Mouse (Mus musculus) kidney, postnatal 25 days (tissue): ENCODE results near the gene Cfap99.
A peak's percentile ranks its signal among the peaks of the same experiment; 100 is the strongest.

Experiments used
- DNase-seq, 2 experiments: peaks; one replicate each; pipeline ENCODE4 v3.0.0; 2021; ENCODE audit warnings: mixed read lengths in 2 of 2

Gene Cfap99

GRCm38 (mm10) chr5:34288154-34288716 is at the start of gene Cfap99, which contains the start of gene Zfyve28:
Gene Cfap99 (plus strand): TSS chr5:34288600.
Gene Zfyve28 (minus strand): TSS chr5:34288449.
- peak; percentile 37 to 76 for DNase-seq

DNA sequence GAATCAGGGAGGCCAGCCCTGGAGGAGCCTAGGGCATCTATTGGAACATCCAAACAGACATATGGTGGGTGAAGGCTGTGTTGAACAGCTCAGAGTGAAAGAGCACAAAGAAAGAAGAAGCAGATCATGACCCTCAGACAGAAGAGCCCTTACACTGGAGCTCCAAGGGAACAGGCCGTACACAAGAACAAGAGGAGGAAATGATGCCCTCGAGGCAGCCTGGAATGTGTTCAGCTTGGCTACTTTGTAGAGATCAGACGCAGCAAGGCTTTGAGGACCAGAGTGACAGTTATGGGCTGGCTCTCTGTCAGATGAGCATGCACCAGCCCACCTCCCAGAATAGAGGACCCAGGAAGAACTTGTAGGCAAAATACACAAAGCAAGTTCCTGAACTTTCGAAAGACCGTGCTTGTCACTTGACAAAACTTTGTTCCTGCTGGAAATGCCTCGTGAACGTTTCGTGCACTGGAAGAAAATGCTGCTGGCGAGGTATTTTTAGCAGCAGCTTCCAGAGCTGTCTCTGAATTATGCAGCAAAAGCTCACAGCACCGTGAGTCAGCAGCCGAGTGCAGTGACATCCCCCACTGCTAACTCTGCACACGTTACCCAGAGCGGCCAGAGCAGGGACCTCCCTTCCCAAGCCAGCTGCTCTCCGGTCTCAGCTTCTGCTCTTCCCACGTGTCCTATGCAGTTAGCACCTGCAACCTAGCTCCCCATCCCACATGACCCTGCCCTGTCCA is 46.0 kb upstream of the Cfap99 start:
- DNase-seq, result peak in 1 of 2 experiments; percentile 52

DNA sequence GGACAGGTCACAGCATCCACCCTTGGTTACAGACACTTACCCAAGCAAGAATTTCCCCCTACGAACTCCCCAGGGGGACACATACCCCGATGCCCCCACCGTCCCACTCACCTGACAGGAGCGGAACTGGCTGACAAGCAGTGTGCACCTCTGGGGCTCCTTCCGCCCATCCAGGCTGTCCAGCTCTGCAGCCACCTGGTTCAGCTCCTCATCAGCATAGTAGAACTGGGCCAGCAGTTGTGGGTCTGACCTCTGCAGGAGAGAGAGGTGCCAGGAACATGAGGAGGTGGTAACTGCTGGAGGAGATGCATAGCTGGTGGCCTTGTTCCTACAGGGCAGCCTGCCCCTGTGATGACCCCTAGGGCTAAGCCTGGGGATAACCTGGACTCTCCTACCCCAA is 45.3 kb upstream of the Cfap99 start:
- DNase-seq, result no peak

DNA sequence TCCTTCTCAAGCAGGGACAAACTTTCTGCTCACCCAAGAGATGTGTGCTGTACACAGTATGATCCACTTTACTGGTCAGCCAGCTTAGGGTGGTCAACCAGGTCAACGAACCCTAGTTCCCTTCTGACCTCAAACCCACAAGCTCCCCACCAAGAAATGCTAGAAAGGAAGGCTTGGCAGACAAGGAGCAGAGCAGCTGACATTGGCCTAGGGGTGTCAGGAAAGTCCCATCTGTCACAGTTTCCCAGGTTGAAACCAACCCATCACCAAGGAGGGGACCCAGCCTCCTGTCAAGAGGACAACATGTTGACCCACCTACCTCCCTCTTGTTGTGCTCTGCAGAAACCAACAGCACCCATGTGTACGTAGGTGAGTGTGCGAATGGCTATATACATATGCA is 42.0 kb upstream of the Cfap99 start:
- no peak for DNase-seq

- DNase-seq, result no peak
Measured at GRCm38 (mm10) chr5:34249132-34249531, 39.3 kb upstream of the Cfap99 start.

DNA sequence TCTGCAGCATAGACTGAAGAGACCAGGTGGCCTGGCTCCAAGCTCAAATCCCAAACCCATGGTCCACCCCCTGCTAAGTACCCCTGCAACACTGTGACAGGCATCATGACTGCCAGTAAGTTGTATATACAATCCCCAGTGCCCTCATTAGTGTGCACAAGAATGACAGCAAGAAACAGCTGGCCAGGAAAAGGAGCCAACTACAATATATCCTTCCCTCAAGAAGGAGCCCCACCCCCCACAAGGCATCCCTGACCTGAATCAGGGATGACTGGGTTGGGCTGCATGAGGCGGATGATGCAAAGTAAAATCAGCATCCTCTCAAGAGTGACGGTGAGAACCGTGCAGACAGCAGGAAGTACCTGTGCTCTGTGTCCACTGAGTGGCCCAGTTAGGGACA is 38.3 kb upstream of the Cfap99 start:
- DNase-seq, result no peak

DNA sequence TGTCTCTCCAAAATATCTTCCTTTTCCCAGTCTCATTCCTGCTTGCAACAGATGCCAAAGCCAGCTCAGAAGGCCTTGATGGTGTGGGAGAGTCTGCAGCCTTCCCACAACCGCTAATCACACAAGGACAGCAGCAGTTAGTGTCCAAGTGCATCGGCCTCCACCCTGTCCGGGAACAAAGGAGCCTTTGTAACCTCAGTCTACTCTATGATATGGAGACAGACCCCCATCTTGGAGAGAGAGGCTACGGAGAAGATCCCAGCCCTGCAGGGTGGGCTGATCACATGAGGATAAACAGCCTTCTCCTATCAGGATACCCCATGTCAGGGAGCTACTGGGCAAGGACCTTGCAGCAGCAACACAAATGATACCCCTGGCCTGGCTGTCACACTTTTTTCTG is 36.6 kb upstream of the Cfap99 start:
- DNase-seq, result no peak

- peak in 1 of 2 experiments; percentile 13 for DNase-seq
Measured at GRCm38 (mm10) chr5:34252307-34252966, 36.0 kb upstream of the Cfap99 start.

- DNase-seq, result no peak
Measured at GRCm38 (mm10) chr5:34252967-34253519, 35.4 kb upstream of the Cfap99 start.

GRCm38 (mm10) chr5:34254309-34254708 is 34.1 kb upstream of the Cfap99 start:
- no peak for DNase-seq

GRCm38 (mm10) chr5:34255189-34255588 is 33.2 kb upstream of the Cfap99 start:
- no peak for DNase-seq

DNA sequence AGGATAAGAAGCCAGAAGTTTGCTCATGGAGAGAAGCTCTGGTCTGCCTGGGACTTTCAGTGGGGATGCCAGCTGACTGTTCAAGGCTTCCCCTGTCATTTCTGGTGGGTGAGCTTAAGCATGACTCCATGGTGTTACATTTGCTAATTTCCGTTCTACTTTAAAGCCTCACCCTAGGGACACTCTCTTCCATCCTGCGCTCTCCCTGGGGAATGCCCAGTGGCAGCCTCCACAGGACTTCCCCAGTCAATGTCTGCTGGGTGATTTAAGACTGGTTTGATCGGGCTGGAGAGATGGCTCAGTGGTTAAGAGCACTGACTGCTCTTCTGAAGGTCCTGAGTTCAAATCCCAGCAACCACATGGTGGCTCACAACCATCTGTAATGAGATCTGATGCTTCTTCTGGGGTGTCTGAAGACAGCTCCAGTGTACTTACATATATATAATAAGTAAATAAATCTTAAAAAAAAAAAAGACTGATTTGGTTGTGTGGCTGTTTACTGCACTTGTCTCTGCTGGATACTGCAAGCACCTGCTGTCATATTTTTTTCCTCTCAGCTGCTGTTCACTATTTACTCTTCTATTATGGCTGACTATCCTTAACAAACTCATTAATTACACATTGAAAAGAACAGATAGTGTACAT is 29.1 kb upstream of the Cfap99 start:
- no peak for DNase-seq

GRCm38 (mm10) chr5:34266065-34266464 is 22.3 kb upstream of the Cfap99 start:
- no peak for DNase-seq

GRCm38 (mm10) chr5:34269197-34269920 is 19.0 kb upstream of the Cfap99 start:
- no peak for DNase-seq

- no peak for DNase-seq
Measured at GRCm38 (mm10) chr5:34269921-34270465, 18.4 kb upstream of the Cfap99 start.

DNA sequence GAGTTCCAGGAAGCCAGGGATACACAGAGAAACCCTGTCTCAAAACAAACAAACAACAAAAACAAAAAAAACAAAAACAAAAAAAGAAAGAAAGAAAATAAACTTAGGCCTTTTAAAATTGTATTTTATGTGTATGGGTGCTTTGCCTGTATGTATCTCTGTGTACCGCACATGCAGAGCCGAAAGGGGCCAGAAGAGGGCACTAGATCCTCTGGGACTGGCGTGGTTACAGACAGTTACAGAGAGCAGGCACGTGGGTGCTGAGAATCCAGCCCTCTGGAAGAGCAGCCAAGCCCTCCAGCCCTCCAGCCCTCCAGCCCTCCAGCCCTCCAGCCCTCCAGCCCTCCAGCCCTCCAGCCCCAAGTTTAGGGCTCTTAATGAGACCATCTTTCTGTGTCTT is 16.7 kb upstream of the Cfap99 start:
- peak in 1 of 2 experiments; percentile 53 for DNase-seq

DNA sequence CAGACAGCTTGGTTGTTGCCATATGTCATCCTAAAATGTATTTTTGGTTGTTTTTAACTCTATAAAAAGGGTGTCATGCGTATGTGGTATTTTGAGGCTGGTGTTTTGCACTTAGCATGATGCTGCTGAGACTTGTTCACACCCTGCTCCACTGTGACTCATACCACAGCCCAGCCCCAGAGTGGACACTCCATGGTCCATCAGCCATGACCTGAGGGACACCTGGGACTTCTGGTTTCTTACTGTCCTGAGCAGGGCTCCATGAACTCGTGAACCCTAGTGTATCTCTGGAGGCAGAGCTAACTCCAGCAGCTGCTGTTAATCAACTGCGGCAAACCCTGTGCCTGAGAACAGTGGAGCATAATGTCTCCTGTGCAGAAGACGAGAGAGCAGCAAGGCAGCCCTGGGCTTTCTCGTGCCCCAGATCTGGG is 15.1 kb upstream of the Cfap99 start:
- no peak for DNase-seq

DNA sequence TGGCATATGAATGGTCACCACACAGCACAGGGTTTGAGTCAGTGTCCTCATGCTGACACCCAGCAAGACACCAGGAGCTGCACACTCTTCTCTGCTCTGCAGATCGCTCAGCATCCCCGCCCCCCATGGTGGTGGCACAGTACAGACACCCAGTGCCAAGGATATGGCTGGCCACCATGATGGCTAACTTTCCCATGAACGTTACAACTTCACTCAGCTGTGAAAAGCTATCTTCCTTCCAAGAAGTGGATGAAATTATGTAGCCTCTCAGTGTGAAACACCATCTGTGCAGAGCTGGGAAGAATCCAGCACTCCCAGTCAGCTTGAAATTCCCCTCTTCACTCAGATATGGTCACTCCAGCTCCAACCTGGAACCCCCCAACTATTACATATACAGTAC is 14.1 kb upstream of the Cfap99 start:
- DNase-seq, result no peak

DNA sequence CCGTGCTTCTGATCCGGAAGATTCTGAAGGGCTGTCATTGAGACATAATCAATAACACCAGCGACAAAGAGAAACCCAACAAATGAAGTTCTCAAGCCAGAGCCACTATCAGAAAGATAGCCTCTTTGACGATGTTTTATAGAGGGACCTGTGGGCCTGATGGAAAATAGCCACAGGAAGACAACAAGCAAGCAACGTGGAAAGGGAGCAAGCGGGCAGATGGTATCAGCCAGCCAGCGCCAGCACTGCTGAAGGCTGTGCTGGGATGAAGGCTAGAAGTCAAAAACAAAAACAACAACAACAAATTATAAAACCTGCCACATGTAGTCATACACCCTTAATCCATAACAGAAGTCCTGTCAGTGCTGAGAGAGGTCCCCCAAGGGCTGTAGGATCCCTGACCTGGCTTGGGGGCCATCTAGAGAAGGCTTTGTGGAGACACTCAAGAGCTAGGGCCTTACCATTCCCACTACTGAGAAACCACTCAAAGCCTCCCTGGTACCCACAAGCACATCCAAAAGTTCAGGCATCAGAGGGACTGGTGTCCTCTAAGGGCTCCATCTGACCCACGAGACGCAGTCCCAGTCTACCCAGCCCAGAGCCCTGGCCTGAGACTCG is 13.6 kb upstream of the Cfap99 start:
- no peak for DNase-seq

DNA sequence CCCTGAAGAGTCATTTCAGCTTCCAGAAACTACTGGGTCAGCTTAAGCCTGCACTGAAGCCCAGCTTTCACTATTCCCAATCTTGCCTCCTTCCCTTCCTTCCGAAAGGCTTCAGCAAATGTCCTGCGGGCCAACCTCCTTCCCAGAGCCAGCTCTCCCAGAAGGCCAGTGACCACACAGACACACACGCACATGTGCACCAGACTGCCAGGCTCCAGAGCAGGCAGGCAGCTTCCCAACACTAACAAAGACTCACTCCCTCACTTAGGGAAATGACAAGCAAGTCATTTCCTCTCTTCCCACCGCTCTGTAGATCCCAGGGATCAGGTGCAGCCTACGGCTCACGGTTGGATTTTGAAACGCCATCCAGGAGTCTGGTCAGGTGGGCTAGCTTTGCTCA is 12.2 kb upstream of the Cfap99 start:
- no peak for DNase-seq

- DNase-seq, result no peak
Measured at GRCm38 (mm10) chr5:34276746-34277145, 11.7 kb upstream of the Cfap99 start.

- no peak for DNase-seq
Measured at GRCm38 (mm10) chr5:34278058-34278457, 10.3 kb upstream of the Cfap99 start.
